Mouse (Mus musculus): ENCODE measurements at regions not wholly inside any gene's neighbourhood (a gene's known extent, or its start where the extent isn't known, plus 50 kb on each side); places are given as distances from the start of the nearest gene placed in this dataset.
"Not testable (repeated sequence)": the region's sequence is repeated elsewhere in the genome, so short reads cannot be mapped to it uniquely, and the experiment has no call there.

DNA sequence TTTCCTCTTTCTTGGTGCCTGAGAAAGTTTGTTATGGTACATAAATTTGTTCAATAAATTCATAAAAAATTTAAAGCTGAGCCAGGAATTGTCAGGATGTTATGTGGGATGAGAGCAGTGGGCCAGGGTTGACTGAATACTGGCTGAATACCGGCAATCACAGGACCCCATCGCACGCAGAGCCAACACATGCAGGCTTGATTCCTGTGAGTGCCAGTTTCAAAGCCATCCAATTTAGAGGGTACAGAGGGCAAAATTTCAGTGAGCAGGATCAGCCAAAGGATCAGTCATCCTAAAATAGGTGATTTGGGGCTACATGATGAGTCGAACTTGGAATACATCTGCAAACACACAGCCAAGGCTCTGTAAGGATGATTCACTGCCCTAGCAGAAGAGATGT, 583.6 kb upstream of the Nectin3 start:
- no peak for DNase-seq

GRCm38 (mm10) chr16:47080330-47080729, 582.0 kb upstream of the Nectin3 start:
- no peak for DNase-seq

DNA sequence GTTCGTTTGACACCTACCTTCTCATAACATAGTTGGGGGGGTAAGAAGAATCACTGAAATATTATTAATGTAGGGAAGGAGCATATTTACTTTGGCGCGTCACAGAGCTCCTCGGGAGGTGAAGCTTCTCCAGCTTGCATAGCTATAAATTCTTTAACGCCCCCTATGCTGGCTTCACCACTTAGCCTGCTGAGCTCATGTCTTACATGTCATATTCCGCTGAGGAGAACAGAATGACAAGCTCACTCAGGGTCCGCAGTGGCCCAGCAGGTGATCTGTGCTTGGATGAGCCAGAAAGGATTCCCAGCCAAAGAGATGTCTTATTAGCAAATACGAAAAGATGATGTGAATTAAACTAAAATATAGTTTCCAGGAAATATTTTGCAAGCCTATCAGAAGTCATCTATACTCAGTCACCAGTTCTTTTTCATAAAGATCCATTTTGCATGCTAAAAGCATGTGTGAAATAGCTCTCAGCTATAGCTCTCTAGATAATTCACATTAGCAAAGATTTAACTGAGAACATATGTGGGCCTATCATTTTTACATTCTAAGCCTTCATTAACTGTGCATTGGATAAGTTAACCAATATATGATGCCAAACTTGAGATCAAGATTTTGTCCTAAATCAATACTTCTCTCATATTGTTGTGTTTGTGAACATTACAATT, 561.1 kb upstream of the Nectin3 start:
- DNase-seq = no peak

GRCm38 (mm10) chr16:47058811-47059210, 560.5 kb upstream of the Nectin3 start:
- DNase-seq = no peak

- no peak for DNase-seq
These were observed 527.6 kb upstream of the Nectin3 start for GRCm38 (mm10) chr16:47025971-47026370.

- DNase-seq = no peak
These were observed 519.2 kb upstream of the Nectin3 start for GRCm38 (mm10) chr16:47017486-47017885.

- DNase-seq = no peak
These were observed 484.7 kb upstream of the Nectin3 start for GRCm38 (mm10) chr16:46982910-46983600.

DNA sequence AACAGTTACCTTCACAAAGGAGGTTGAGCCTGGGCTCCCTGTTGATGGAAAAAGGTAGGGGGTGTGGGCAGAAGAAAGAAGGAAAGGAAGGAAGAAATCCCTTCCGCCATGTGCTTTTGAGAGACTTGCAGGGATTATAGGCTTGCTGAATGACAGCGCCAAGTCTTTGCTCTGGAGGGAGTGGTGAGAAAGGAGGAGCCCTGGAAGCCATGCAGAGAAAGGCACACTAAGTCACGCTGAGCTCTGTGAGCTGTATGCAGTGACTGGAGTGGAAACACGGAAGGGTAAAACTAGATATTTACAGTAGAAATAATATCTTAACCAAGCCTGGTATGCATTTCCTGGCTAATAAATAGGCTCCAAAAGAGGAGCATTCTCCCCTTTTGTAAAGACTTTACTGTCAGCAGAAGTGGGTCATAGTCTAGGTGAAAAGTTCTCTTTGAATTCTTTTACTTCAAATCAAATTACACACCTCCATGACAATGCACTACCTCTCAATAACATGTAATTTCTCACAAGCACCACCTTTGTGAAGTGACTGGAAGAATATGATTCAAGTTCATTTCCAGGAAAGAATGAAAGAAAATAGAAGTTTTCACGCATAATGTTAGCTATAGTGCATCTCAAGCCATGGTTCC, 484.1 kb upstream of the Nectin3 start:
- no peak for DNase-seq

DNA sequence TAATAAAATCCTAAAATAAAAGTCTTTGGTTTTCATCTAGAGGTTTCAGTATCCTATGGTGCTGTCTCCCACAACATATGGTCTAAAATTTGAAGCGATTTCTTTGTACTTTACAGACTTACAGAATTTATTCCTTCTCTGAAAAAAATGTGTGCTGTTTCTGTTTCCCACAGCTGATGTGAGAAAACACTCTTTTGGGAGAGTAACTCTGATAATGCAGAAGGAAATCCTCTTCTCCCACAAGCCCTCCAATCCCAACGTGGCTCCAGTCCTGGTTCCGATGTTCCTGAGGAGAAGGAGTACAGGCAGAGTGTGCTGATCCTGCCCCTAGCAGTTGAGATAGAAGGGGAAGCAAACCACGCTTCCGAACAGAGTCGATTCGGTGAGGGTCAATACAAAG, 467.4 kb upstream of the Nectin3 start:
- DNase-seq = no peak

DNA sequence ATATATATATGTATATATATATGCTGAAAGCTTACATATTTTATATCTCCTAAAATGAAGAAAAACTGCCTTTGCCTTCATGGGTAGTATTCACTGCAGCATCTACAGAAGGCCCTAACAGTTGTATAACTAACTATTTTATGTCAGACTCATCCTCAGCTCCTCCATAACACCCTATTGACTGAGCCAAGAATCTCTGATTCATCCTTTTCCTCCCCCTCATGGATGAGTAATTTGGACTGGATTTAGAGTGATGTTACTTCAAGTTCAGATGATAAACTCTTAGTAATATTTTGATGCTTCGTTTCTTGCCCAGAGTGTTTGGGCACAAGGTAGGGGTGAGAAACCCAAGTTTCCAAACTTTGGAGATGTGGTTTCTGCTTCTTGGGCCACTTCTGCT, 458.7 kb upstream of the Nectin3 start:
- no peak for DNase-seq

GRCm38 (mm10) chr16:46926060-46926459, 427.7 kb upstream of the Nectin3 start:
- DNase-seq = peak; percentile 58 to 61

GRCm38 (mm10) chr16:46894576-46895203, 396.4 kb upstream of the Nectin3 start:
- no peak for DNase-seq

- no peak for DNase-seq
These were observed 380.4 kb upstream of the Nectin3 start for GRCm38 (mm10) chr16:46878739-46879138.

- DNase-seq = no peak
These were observed 365.6 kb upstream of the Nectin3 start for GRCm38 (mm10) chr16:46863959-46864358.

DNA sequence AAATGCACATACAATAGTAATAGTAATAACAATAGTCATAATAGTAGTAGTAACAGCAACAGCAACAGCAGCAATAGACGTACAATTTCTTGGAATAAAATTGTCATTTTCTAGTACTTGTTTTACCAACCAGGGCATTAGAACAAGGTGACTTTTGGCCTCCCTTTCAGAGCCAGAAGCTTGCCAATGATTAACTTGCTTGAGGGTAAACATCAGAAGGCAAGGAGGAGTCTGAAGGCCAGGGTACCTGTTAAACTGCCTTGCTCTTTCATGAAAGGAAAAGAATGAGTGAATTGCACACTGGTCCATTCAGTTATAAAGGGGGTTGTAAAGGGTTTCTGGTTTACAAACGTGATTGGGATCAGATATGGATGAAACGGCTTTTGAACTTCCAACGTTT, 351.2 kb upstream of the Nectin3 start:
- DNase-seq = peak in 1 of 2 experiments; percentile 17

DNA sequence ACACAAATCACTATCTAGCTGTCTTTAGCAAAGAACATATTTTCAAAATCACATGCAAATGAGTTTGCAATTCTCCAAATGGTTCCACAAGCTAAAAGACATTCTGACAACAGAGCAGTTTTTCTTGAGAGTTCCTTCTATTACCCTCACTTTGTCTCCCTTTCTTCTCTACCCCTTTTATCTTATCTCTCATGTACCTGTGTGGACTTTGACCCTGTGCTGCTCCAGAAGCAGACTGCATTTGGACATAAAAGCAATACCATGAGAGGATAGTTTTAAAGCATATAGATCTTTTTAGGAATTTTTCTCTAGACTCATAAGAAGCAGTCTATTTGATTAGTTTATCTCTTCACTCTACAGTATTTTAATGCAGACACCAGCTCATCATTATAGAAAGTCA, 350.4 kb upstream of the Nectin3 start:
- DNase-seq = no peak

GRCm38 (mm10) chr16:46847707-46848356, 349.5 kb upstream of the Nectin3 start:
- no peak for DNase-seq

GRCm38 (mm10) chr16:46841179-46841578, 342.9 kb upstream of the Nectin3 start:
- no peak for DNase-seq

- DNase-seq = no peak
These were observed 342.4 kb upstream of the Nectin3 start for GRCm38 (mm10) chr16:46840764-46841163.

DNA sequence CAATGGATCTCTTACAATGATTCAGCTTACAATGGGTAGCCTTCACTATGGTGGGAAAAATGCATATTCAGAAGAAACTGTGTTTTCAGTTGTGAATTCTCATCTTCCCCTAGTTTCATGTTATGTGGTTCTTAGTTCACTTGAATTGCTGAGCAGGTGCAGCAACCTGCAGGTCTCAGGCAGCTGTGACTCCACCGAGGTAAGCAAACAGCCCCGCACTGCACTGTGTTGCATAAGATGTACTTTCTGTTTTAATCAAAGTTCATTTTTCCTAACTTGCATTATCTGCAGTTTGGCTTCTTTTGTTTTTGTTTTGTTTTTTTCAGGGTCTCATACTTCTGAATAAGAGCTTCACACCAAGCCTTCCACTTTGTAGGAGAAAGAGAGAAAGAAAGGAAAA, 326.8 kb upstream of the Nectin3 start:
- DNase-seq = no peak

DNA sequence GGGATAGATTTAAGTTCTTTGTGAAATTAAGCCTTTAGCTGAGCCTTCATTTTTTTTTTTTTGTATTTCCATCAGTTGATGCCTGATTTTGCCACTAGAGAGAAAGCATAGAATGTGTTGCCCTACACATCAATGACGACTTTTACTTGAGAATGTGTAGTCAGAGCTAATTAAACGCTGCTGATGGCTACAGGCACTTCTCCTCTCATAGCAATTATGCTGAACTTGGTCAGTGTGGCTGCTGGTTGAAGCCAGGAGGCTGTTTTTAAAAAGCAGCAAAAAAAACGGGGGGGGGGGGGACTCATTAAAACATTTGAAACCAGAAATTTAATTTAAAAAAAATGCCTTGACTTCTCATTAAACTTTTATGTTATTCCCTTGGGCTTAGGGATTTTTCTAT, 324.4 kb upstream of the Nectin3 start:
- DNase-seq = no peak

- no peak for DNase-seq
These were observed 319.9 kb upstream of the Nectin3 start for GRCm38 (mm10) chr16:46818215-46818614.

- DNase-seq = not testable (repeated sequence)
These were observed 313.5 kb upstream of the Nectin3 start for GRCm38 (mm10) chr16:46811835-46812234.

Measured in kidney, postnatal 4 days (tissue).